Mouse (Mus musculus) heart, adult 11 months (tissue): ENCODE results near the gene Kremen2.

ENCODE experiments used
- DNase-seq: peaks from one replicate; pipeline ENCODE4 v3.0.0; 2022

The Kremen2 gene

GRCm38 (mm10) chr17:23745301-23746251 lies at the start of gene Kremen2:
Gene Kremen2, minus strand, starts transcription at chr17:23745833.
- DNase-seq = no peak

DNA sequence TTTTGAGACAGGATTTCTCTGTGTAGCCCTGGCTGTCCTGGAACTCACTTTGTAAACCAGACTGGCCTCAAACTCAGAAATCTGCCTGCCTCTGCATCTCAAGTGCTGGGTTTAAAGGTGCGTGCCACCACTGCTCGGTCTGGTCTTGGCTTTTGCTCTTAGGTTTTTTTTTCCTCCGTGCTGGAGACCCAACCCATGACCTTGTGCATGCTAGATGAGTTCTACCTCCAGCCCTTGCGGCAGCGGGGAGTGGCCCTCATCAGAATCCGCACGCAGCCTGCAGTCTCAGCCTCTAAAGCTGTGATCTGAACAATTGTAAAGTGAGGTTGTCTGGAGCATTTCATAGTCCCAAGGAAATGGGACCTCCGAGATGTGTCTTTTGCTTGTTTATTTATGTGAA lies 49.7 kb upstream of the Kremen2 start:
- no peak for DNase-seq

DNA sequence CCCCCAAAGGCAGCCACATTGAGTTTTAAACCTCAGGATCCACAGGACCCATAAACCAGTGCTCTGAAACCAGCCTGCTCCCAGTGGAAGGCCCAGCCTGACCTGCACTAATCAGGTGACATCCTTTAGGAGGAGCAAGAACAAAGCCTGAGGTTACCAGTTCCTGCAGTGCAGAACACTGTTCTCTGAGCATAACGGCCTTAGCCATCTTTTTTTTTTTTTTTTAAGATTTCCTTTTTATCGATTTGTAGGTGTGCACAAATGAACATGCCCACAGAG lies 45.4 kb upstream of the Kremen2 start:
- DNase-seq = no peak

DNA sequence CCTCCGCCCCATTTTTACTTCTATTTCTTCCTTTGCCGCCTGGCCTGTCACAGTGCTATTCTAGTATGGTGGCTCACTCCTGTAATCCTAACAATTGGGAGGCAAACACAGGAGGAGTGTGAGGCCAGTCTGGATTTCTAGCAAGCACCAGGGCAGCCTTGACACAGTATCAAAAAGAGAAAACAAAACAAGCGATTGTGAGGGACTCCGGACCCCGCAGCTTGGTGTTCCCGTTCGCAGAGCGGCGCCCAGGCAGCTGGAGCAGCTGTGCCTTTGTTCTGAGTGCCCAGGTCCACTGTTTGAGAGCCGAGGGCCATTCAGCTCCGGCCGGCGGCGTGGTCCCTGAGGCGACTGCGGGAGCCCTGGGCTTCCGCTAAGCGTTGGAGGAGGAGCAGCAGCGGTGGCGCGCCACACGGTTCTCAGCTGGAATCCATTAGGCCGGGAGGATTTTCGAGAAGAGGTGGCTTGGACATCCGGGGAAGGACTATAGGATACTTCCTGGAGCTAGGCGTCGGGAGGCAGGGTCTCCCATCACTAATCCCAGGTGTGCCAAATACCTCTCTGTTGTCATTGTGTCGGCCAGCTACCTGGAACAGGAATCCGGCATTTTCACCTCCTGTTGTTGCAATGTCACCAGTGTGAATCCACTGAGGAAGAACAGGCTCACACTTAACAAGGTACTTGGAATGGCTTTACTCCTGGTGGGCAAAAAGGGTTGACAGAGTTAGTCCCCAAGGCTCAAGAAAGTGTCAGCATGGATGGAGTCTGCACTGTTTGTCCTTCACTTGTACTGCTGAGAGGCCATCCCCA lies 44.8 kb upstream of the Kremen2 start, which contains the start of gene Srrm2:
TSS of gene Srrm2 (plus strand) at position 264 of the 810 bp plus-strand sequence.
- peak; percentile 94 for DNase-seq

- no peak for DNase-seq
These were observed 44.2 kb upstream of the Kremen2 start for GRCm38 (mm10) chr17:23789749-23790268.

GRCm38 (mm10) chr17:23788973-23789372 lies 43.3 kb upstream of the Kremen2 start:
- DNase-seq = no peak

DNA sequence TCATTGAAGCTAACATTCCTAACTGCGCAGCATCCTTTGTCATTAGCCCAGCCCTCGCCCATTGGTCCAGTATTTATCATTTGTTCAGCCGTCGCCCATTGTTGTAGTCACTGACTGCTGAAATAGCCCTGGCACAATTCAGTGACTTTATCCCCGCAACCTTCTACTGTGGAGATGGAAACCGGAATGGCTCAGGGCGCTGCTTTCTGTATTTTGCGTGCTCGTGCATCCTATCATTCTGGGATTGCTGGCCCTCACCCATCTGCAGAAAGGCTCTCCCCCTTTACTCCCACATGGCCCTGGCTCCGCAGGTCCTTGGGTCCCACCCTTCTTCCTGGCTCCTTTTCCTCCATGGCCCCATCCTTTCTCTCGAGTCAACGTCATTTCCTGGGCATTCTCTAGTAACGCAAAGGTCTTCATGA lies 40.9 kb upstream of the Kremen2 start:
- no peak for DNase-seq

- DNase-seq = peak; percentile 98
These were observed 40.2 kb upstream of the Kremen2 start, which contains the start of gene Flywch2 for GRCm38 (mm10) chr17:23785561-23786471. Gene Flywch2, minus strand, starts transcription at chr17:23786081.

DNA sequence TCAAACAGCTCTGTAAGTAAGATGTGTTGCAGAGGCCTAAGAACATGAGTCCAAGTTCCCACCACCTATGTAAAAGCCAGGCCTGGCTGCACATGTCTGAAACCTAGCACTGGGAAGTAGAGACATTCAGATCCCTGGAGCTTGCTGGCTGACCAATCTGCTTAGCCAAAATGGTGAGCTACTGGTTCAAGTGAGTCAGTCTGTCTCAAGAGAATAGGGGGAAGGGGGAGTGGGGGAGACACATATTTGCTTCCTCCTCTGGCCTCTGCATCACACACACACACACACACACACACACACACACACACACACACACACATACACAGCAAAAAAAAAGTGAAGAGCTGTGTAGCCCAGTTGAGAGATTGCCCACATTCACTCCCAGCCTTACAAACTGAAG lies 37.7 kb upstream of the Kremen2 start:
- no peak for DNase-seq

DNA sequence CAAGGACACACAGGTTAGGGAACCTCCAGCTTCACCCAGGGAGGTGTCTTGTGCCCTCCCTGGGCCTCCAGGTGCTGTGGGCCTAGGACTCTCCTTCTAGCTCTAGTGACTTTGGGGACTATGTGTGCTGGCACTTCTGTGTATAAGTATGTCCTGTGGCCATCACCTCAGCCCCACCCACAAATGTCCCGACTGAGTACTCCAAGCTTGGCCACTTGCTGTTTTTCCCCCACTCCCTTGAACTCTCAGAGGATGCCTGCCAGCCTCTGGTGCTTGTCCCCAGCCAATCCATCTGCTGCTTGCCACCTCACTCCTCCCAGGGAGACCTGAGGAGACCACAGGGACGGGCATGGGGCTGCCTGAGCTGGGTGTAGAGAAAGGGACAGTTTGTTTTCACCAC lies 32.8 kb upstream of the Kremen2 start:
- DNase-seq = no peak

DNA sequence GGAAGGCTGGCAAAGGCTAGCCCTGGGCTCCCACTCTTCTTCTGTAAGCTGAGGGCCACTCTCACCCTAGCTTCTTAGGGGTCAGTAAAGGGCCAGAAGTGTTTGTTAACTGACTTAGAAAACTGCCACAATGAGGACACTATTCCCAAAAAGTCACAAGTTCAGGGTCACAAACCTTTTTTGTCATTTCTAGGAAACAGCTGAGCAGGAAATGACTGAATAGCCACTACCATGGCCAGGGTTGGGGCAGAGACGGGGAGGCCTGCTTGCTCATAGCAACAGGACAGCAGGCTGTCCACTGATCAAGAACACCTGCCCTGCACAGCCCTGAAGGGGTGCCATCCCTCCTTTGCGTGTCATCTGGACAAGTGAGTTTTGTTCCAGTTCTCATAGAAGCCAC lies 31.5 kb upstream of the Kremen2 start:
- DNase-seq = no peak

DNA sequence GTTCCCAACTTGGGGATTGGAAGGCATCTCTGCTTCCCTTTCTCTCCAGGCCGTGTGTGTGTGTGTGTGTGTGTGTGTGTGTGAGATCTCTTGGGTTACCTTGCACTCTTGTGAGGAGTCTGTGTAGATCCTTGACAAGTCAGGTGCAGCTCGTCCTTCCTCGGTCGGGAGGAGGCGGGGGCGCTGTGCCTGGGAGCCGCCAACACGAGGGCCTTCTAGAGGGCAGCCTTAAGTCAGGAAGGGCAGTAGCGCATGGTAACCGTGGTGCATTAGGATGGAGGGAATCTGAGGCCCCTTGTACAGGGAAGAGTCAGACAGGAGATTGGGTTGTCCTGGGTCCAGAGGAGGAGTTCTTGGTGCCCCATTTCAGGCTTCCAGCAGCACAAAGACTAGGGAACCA lies 30.6 kb upstream of the Kremen2 start:
- DNase-seq = no peak

DNA sequence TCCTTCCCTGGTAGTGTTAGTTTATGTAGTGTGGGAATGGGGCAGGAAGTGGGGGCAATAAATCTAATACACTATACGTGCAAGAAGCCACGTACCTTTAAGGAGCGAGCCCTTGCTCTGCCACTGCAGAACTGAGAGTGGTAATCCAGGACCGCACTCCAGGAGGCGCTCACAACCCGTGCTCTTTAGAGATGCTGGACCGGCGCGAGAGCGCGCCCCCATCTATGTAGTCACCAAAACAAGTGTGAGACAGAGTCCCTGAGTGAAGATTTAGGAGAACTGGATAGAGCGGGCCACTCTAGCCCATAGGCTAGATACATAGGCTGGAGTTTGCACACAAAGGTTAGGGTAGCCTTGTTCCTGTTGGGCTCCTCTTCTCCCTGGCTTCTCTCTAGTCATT lies 28.5 kb upstream of the Kremen2 start:
- peak; percentile 97 for DNase-seq

DNA sequence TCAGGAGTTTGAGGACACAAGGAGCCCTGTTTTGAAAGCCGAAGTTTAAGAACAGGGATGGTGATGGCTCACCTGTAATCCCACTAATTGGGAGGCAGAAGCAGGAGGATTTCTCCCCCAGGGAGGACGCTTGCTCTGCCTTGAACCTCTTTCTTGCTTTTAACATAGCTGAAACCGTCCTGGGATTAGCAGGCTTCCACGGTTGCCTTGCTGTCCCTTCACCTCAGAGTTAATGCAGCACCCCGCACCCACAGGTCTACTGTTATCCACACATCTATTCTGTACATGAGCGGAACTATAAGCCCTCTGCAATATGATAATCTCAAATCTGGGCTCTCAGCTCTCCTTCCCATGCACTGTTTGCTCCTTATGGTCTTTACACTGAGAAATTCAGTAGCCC lies 28.0 kb upstream of the Kremen2 start:
- no peak for DNase-seq

- peak; percentile 84 for DNase-seq
These were observed 26.6 kb upstream of the Kremen2 start for GRCm38 (mm10) chr17:23772219-23772556.

DNA sequence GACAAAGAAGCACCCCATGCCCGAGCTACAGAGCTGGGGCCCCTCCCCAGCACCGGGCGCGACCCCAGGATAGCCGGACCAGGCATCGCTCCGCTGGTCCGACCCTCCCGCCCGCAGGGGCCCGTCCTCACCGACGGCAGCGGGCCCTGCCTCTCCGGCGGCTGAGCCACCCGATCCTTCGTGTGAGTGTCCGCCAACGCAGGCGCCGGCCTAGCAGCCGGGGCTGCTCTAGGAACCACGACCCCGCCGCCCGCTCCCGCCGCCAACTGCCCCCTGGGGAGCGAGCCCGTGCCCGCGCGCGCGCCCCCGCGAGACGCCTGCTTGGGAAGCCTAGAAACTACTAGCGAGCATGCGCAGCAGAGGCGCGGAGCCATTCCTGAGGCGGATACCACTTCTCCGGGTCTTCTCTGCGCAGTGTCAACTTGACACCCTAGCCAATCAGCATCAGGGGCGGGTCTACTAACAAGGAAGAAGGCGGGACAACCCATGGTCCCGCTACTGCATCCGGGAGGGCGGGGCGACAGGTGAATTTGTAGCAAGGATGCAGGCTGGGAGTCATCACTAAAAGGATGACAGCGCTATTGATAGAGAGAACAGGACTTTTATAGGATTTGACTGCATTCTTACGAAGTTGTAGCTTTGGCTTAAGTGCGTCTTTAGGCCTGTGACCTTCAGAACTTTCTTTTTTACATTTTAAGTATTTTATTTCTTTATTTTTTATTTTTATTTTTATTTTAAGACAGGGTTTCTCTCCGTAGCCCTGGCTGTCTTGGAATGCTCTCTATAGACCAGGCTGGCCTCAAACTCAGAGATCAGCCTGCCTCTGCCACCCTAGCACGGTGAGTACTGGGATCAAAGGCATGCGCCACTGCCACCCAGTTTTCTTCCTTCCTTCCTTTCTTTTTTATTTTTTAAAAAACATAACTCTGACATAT lies 25.9 kb upstream of the Kremen2 start, which contains the start of gene Flywch1:
TSS of gene Flywch1 (minus strand) at position 319 of the 935 bp plus-strand sequence.
- DNase-seq = peak; percentile 100

- DNase-seq = no peak
These were observed 25.3 kb upstream of the Kremen2 start for GRCm38 (mm10) chr17:23770896-23771283.

DNA sequence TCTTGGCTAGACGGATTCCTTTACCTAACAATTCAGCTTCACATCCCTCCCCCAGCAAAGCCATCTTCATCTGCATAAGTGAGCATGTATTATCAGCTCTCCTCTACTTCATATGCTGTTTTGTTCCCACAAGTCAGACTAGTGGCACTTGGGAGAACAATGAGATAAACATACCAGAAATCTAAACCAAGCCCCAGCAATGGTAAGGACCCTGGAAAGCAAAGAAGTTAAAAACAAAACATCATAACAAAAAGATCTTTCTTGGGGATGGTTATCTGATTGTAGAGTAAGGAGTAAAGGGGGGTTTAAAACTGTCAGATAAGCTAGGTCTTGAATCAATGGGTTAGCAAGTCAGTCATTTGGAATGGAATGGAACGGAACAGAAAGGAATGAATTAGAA lies 24.9 kb upstream of the Kremen2 start:
- DNase-seq = no peak

- no peak for DNase-seq
These were observed 17.3 kb upstream of the Kremen2 start for GRCm38 (mm10) chr17:23762976-23763375.

DNA sequence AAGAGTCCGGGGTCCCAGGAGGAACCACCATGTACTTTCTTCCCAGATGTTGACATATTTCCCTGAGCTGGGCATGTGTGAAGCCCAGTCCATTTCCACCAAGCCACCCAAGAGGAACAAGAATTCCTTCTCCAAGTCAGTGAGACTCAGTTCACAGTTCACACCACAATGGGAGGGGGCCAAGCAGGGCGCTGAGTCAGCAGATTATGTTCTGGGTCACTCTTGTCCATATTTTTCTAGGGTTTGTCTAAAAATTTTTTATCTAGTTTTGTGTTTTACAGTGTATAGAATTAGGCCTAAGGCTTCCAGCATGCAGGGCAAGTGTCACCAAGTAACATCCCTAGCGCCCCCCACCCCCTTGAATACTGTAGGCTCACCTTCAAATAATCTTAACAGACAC lies 15.5 kb upstream of the Kremen2 start:
- DNase-seq = no peak

GRCm38 (mm10) chr17:23760231-23760630 lies 14.6 kb upstream of the Kremen2 start:
- DNase-seq = no peak
